Mouse (Mus musculus): Measurements from ENCODE around the gene Erbb2.

Gene Erbb2

GRCm38 (mm10) chr11:98457367-98458120 is 45.3 kb downstream of the Erbb2 start:
- no peak for DNase-seq (ENCODE audit: low read depth, low spot score)

DNA sequence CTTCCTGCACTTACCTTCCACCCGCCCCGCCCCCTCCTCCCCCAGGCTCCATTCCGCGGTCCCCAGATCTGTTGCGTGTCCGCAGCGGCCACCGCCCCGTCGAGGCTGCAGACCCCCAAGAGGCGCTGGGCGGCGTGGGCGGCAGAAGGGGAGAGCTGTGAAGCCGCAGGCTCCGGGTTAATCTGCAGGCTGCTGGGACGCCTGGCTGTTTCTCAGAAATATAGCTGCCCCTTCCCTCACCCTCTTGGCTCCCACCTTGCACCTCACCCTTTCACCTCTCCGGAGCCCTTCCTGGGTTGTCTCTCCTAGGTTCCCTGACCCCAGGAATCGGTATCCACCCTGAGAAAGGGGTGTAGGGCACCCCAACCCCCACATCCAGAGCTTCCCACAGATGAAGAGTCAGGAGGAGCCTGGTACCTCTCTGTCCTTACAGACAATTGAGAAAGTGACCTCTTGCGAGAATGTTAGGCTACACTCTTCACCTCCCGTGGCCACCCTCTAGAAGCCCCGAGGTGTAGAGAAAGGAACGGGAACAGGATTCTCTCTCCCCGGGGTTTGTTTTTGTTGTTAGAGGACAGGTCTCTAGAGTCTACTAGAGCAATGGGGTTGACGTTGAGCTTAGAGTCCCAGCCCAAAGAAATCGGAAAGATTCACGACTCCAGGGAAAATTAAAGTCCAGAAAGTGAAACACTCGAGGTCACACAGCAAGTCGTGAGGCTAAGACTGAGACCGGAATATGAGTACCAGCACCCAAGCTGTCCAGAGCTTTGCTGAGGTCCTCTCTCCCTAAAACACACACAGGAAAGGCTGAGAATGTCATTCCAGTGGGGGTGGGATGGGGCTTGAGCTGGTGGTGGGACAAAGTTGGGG is 46.1 kb downstream of the Erbb2 start:
- DNase-seq (ENCODE audit: low read depth, low spot score): no peak

DNA sequence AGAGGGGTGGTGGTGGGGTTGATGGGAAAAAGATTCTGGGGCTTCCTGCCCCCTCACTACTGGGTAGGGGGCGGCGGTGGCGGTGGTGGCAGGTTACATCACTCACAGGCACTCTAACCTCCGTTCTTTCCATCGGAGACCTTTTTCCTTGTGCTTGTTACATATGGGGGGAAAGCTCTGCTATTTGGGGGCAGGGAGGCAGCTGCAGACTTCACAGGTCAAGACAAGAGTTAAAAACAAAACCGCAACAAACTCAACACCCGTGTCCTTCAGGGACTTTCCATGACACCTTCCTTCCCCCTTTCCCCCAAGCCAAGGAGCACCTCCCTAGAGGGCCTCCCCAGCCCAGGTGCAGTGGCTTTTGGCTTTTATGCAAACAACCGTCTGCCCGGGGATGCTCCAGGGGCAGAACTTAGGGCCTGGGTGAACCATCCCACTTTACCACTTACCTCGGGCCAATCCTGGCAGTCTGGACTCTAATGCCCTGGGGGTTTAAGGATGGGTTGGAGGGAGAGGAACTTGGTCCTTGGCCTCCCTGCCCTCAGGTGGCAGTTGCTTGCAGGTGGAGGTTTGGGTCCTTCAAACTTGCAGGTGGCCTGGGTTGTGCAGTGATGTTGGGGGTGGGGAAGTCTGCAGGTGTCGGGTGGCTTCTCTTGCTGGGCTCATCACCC is 46.9 kb downstream of the Erbb2 start:
- DNase-seq (ENCODE audit: low read depth, low spot score): no peak

GRCm38 (mm10) chr11:98459860-98460259 is 47.6 kb downstream of the Erbb2 start:
- DNase-seq (ENCODE audit: low read depth, low spot score): no peak

GRCm38 (mm10) chr11:98461109-98461720 is 48.9 kb downstream of the Erbb2 start:
- no peak for DNase-seq (ENCODE audit: low read depth, low spot score)

DNA sequence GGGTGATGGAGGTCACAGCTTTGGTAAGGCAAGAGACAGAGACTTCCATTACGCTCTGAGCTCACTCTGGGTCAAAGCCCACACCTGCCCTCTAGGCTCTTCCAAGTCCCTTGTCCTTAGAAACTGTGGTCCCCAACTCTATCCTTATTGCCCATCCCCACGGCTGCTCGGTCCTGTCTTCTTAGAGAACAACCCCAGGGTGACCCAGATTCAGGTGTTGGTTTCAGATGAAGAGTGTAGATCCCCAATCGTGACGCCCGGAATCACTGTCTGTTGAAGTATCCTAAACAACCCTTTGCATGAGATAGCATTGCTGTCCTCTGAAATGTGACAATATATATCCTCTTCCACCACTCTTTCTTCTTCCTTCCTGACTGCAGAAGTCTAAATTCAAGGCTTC is 50.0 kb downstream of the Erbb2 start:
- no peak for DNase-seq (ENCODE audit: low read depth, low spot score)

GRCm38 (mm10) chr11:98463911-98464310 is 51.6 kb downstream of the Erbb2 start:
- DNase-seq (ENCODE audit: low read depth, low spot score): no peak

- DNase-seq (ENCODE audit: low read depth, low spot score): no peak
Measured at GRCm38 (mm10) chr11:98464516-98464915, 52.2 kb downstream of the Erbb2 start.

GRCm38 (mm10) chr11:98469761-98470714 is 57.8 kb downstream of the Erbb2 start:
- DNase-seq (ENCODE audit: low read depth, low spot score): no peak

- DNase-seq (ENCODE audit: low read depth, low spot score): no peak
Measured at GRCm38 (mm10) chr11:98470795-98471194, 58.5 kb downstream of the Erbb2 start.

DNA sequence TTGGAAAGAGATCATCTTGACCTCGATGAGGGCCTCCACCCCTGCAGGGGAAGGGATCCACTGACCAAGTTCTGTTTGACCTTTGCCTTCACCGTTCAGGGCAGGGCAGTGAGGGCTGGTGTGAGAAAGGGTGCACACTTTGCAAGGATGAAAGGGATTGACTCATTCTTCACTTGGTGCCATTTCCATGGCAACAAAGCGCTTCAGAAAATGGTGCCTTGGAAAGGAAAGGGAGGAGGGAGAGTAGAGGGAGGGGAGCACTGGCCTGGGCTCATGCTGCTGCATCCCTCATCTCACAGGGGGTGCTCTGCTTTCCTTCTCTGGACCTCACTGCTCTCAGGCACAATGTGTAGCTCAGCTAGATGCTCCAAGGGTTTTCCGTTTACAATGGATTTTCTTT is 60.4 kb downstream of the Erbb2 start:
- no peak for DNase-seq (ENCODE audit: low read depth, low spot score)

DNA sequence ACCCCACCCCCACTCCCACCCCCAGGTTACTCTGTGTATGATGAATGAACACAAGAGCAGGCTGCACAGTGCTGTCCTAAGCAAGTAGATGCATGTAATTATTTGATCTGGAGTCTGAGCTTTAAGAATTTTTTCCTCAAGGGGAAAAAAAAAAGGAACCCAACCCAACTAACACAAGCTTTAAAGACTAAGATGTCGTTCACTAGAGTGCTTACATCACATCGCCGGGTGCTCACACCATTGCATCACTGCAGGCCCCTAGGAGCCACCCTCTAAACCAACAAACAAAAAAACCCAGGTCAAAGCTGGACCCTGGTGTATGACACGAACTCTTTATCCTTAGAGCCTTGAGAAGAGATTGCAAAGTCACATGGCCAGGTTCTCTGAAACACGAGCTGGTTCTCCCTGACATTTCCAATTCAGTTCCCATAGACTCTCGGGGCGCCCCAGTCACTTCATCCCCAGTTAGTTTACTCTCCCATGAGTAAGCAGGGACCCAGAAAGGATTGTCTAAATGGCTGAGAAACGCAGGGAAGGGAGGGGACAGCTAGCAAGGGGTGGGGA is 61.7 kb downstream of the Erbb2 start:
- DNase-seq (ENCODE audit: low read depth, low spot score): no peak

DNA sequence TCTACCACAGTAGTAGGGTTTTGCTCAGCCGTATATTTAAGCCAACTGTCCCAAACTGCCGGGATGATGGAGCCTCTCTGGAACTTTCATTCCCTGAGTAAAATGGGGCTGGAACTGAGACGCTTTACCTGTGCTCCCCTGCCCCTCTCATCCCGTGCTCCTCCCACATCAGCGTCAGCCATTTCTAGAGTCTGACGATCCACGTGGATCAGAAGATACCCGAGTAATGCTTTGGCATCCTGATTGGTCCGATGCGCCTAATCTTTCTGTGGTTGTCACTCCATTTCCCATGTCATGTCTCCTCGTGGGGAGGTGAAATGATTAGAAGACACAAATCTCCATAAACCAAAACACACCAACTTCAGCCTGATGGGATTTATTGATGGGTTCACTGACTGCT is 62.7 kb downstream of the Erbb2 start:
- no peak for DNase-seq (ENCODE audit: low read depth, low spot score)

DNA sequence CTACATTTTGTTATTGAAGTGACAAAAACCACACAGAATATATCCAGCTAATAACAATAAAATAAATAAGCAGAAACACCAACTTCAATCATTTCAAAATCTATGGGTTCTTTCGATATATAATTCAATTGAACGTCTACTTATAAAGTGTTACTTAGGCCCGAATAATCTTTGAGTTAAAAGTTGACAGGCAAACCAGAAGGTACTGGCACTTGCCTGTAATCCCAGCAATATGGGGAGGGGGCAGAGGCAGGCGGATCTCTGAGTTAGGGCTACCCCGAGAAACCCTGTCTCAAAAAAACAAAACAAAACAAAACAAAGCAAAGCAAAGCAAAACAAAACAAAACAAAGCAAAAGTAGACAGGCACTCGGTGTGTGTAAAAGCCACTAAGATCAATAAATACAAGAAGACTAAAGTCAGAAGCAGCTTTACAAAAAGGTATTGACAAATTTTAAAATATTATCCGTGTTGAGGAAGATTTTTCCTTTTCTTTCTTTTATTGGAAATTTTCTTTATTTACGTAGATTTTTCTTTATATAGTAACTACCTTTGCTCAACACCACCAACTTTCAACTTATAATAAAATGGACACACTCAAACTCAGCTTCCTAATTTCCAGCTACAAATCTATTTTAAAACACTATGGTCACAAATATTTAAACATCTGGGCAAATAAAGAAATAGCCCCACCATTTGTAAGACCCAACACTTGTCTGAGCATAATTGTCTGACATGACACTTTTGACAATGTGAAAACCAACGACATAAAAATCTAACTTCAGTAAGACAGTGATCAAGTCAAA is 63.6 kb downstream of the Erbb2 start:
- no peak for DNase-seq (ENCODE audit: low read depth, low spot score)

DNA sequence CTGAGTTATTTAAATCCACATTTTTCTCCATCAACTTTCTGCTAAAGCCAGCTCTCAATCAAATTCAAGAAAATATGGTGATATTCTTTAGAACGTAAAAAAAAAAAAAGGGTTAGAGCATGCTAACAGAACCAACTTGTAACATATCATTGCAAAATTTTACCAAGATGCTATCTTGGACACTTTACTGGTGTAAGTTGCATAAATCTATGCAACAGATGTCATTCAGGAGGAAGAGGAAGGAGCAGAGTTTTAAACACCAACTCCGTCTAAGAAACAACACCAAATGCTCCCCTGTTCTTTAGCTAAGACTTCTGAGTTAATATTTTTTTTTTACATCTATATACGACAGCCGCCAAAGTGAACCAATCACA is 64.2 kb downstream of the Erbb2 start:
- DNase-seq (ENCODE audit: low read depth, low spot score): no peak

DNA sequence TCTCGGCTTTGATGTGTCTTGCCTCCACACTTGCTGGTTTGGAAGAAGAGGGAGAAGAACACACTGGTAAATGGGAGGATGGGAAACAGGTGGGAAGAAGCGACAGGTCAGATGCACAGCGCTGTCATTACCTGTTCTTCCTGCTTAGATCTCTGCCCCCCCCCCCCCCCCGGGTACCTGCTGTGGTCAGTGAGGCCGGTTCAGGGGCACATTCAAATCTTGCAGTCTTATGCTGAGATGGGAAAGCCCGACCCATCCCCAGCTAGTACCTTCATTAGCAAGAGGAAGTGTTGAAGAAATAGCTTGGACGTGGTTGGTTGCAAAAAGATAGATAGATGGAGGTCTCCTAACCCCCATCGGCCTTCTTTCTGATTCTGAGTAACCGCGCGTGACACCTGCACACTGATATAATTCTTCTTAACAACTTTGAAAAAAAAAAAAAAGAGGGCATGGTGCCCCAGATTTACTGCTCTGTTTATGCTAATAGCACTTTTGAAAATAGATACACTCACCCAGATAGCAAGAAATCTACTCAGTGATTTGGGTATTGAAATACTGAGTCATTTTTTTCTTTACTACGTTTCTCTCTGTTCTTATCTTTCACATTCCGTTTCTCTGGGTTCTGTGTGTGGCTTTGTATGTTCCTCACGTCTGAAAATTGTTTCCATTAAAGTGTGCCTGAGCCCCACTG is 64.9 kb downstream of the Erbb2 start:
- no peak for DNase-seq (ENCODE audit: low read depth, low spot score)

- no peak for DNase-seq (ENCODE audit: low read depth, low spot score)
Measured at GRCm38 (mm10) chr11:98479026-98479939, 67.0 kb downstream of the Erbb2 start.

- DNase-seq (ENCODE audit: low read depth, low spot score): no peak
Measured at GRCm38 (mm10) chr11:98479940-98480497, 67.7 kb downstream of the Erbb2 start.
